Mouse (Mus musculus): ENCODE measurements around the gene Pigt. TPM values are rescaled to one million over a fixed set of nuclear protein-coding genes. Genes with fewer than 3 reads are reported as not detected.
A peak's percentile ranks its signal among the peaks of the same experiment; 100 is the strongest.

Pigt gene
- 10 to 100 TPM; 63.3 to 93.6 TPM for total RNA-seq (2021)
- long read RNA-seq, experiment 1, partial matches to known transcripts = 0 of 3 reads
- long read RNA-seq, experiment 1, other reads (novel, unspliced or antisense) = 0 of 3 reads
- long read RNA-seq, experiment 2, partial matches to known transcripts = 1 of 7 reads
- long read RNA-seq, experiment 2, other reads (novel, unspliced or antisense) = 3 of 7 reads

GRCm38 (mm10) chr2:164496847-164497690 is at the start of gene Pigt:
Pigt (plus strand) TSS chr2:164497520.
- peak; percentile 80 to 82 for DNase-seq (ENCODE audit: low spot score in 2 of 2)

DNA sequence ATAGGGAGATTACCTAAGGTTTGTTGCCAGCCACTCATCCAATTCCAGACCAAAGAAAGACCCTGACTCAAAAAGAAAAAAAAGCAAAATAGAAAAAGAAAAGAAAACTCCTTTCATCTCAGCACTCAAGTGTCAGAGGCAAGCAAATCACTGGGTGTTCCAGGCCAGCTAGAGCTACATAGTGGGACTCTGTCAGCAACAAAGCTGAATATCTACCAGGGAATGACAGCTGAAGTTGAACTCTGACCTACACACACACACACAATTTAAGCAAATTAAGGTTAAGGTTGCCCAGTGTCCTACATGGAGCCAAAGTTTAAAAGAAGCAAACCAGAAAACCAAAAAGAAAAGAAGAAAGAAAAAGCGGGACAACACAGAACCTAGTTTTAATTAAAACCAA is 49.2 kb upstream of the Pigt start:
- DNase-seq (ENCODE audit: low spot score in 2 of 2) = no peak

GRCm38 (mm10) chr2:164448921-164449320 is 48.4 kb upstream of the Pigt start:
- no peak for DNase-seq (ENCODE audit: low spot score in 2 of 2)

DNA sequence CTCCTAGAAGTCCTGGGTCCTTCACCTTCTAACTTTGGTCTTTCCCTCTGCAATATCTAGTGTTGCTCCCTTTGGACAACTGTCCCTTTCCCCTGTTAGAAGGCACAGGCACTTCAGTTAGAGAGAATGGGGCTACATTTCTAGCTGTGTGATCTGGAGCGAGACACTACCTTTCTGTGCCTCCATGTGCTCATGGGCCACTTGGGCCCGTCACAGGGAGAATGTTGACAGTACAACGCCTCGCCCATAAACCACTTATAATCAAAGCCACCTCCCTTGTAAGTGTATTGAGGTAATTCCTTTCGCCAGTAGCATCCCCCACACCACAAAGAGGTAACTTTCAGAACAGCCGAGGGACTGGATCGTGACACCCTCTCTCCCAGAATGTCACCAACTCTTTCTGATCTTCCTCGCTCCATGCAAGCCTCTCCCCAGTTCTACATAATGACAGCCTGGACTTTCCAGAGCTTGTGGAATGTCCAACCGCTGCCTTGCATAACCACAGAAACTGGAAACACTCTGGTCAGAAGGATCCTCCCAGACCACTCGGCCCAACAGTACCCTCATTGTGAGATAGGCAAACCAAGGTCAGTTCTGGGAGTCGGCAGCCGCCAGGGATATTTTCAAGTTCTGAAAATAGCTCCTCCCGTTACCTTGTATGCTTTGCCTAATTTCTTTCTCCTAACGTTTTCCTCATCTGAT is 47.8 kb upstream of the Pigt start:
- DNase-seq (ENCODE audit: low spot score in 2 of 2) = no peak

DNA sequence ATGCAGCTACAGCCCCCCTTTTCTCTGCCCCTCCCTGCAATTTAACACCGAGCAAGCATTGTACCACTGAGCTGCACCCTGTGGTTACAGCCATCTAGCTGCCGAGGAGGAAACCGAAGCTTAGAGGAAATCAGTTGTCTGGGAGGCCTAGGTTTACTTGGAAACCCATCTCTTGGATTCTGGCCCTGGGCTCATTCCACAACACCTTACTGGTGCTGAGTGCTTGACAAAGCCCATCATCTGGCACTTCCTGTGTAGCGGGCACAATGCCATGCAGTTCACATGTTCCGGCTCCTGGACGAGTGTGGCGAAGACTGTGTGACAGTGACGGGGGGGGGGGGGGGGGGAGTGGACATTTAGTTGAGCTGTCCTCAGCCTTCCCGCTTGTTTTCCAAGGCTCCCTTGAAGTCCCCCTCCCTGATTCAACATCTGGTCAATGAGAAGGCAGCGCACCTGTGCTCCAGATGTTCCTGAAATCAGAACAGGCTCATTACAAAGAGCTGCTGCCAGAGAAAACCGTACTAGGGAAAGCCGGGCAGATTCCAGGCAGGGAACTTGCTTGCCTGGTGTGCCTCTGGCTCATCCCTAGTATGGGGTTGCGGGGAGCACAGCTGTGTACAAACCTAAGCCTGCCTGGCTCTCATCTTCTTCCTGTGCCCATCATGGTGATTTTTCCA is 45.2 kb upstream of the Pigt start:
- no peak for DNase-seq (ENCODE audit: low spot score in 2 of 2)

DNA sequence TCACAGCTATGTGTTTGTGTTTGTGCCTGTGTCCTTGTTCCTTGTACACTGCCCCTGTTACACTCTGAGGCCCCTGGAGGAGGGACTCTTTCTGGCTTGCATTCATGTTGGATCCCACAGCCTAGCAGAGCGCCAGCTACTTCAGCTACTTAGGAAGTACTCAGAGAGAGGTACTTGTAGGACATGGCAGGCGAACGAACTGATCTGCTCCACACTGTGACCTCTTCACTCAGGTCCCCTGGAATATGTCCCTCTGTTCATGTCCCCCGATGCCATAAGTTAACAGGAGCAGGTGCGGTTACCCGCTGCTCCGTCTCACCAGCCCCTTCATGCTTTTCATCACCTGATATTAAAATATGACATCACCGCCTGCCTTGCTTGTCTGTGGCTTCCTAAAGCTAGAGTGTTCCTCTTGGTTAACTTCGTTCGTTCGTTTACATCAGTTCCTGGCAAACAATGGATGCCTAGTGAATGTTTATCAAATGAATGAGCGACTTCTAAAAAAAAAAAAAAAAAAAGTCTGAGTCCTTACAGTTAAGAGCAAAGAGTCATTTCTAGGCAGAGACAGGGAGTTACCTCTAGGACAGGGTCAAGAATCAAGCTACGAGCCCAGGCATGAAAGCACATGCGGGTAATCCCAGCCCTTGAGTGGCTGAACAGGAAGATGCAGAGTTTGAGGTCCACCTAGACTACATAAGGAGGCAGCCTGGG is 44.1 kb upstream of the Pigt start:
- DNase-seq (ENCODE audit: low spot score in 2 of 2) = no peak

DNA sequence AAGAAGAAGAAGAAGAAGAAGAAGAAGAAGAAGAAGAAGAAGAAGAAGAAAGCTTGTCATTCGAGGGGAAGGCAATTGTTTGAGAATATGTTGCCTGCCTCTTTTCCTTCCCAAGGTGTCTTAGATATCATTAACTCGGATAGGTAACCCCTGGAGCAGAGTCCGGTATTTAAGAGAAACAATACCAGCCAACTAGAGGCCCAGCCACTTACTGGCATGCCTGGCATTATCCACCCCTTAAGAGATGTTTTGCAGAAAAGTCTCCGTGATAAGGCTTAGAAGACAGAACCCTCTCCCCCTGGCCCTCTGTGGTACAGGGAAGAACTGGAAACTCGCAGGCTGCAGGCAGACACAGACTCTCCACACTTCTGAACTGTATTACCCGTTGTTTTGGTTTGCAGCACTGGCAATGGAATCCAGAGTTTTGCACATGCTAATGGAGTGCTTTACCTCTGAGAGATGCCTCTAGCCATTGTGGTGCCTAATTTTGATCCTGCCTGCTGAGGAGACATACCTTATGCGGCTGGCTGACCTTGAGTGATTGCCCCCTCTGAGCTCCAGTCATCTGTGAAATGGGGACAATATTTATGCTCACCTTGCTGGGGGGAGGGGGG is 43.3 kb upstream of the Pigt start:
- no peak for DNase-seq (ENCODE audit: low spot score in 2 of 2)

- DNase-seq (ENCODE audit: low spot score in 2 of 2) = peak in 1 of 2 experiments; percentile 70
Measured at GRCm38 (mm10) chr2:164454846-164455245, 42.5 kb upstream of the Pigt start.

DNA sequence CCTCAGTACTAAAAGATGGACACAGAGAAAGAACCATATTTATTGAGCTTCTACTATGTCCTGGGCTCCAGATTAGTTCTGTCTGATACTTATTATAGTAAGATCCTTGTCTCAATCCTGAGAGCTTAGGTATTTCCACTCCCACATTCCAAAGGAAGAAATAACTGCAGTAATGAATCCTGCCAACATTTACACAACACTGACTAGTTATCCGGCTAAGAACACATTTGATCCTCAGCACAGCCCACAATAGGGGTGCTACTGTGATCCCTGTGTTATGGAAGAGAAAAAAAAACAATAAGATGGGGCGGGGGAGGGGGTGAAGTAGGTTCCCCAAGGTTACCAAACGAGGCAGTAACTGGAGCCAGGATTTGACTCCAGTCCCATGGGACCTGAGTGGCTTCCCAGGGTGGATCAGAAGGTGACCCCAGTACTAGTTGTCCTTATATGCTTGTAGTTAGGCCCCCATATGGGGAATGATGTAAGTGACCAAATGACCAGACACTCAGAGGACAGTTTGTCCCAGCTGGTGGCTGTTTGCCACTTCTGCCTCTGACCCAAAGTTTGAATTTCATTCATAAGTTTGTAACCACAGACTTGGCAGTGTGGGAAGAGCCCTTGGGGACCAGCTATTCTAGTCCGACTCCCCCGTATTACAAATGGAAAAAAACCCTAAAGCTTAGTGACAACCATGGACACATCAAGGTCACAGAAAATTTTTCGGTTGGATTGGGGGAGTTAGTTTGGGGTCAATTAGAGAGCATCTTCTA is 41.7 kb upstream of the Pigt start:
- DNase-seq (ENCODE audit: low spot score in 2 of 2) = peak in 1 of 2 experiments; percentile 58

DNA sequence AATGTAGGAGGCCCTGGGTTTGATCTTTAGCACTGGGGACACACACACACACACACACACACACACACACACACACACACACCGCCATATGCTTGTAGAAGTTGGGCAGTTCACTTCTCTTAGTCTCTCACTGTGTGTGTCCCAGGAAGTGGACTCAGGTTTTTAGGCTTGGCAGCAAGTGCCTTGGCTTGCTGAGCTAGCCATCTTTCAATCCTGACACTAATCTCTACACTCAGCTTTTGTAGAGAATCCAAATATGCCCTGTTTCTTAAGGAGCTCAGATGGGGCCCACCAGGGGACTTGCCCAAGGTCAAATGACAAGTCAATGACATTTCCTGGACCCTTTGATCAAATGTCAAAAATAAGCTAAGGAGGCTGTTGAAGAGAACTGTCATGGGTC is 40.9 kb upstream of the Pigt start:
- DNase-seq (ENCODE audit: low spot score in 2 of 2) = no peak

- no peak for DNase-seq (ENCODE audit: low spot score in 2 of 2)
Measured at GRCm38 (mm10) chr2:164456864-164457300, 40.4 kb upstream of the Pigt start, which contains the start of gene Sys1. Sys1 (plus strand) TSS chr2:164456964.

- no peak for DNase-seq (ENCODE audit: low spot score in 2 of 2)
Measured at GRCm38 (mm10) chr2:164457942-164458341, 39.4 kb upstream of the Pigt start.

- no peak for DNase-seq (ENCODE audit: low spot score in 2 of 2)
Measured at GRCm38 (mm10) chr2:164458535-164458934, 38.8 kb upstream of the Pigt start.

DNA sequence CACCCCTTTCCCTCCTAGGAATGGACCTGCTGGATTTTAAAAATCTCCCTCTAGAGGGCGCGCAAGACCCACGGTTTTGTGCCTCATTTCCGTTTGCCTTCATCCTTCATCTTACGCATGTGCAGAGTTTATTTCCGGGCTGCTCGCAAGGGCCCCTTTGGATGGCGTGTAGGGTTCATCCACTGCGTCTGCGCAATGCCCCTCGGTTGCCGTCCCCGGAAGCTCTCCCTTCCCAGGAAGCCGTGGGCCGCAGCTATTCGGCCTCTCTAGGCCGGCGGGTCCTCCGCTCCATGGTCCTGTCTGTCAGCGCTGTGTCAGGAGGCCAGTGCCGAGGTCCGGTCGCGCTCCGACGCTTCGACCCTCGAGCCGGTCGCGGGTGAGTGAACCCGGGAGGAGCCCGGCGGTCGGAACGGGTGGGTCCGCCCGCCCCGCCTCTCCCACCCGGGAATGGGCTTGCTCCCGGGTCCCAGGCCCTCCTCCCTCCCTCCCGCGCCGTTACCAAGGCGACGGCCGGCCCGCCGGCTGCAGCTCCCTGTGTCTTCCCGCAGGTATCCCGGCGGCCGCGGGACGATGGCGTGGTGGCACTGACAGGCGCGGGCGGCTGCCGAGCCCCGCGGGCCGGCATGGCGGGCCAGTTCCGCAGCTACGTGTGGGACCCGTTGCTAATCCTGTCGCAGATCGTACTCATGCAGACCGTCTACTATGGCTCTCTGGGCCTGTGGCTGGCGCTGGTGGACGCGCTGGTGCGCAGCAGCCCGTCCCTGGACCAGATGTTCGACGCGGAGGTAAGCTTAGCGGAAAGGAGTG is 36.4 kb upstream of the Pigt start, which contains the start of gene Gm20458:
Gene Gm20458, plus strand, starts transcription at position 223 of the 807 bp plus-strand sequence.
- peak; percentile 86 to 91 for DNase-seq (ENCODE audit: low spot score in 2 of 2)

GRCm38 (mm10) chr2:164465161-164465560 is 32.2 kb upstream of the Pigt start:
- DNase-seq (ENCODE audit: low spot score in 2 of 2) = no peak

DNA sequence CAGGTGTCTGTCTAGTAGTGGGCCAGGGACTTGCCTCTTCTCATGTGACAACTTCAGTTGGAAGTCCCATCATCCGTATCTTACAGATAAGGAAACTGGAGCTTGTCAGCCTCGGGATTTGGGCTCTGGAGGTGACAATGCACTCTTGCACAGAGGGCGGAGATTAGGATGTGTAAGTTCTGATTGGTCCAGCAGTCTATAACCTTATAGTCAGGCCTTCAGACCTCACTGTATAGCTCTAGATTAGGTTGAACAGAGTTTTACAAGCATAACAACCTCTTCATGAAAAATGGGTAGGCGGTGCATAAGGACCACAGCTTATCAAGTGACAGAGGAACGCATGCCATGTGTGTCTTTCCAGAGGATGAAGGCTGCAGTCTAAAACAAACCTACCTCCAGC is 30.5 kb upstream of the Pigt start:
- DNase-seq (ENCODE audit: low spot score in 2 of 2) = no peak

- DNase-seq (ENCODE audit: low spot score in 2 of 2) = peak in 1 of 2 experiments; percentile 50
Measured at GRCm38 (mm10) chr2:164470254-164470653, 27.1 kb upstream of the Pigt start.

DNA sequence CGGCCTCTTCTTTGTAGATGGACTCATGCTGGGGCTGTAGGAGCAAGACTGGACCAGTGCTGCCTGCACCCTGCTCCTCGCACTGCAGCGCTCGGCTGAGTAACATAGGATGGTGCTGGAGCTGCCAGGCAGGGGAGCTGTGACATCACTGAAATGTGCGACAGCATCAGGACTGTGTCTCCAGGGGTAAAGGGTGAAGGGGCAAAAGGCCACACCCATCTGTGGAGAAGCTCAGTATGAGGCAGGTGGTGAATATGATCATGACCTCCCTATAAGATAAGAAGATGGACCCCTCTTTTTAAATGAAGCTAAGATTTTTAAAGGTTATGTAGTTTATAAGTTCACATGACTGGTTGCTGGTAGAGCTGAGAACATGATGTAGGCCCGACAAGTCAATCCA is 23.7 kb upstream of the Pigt start, which contains the start of gene Trp53tg5:
Gene Trp53tg5, minus strand, starts transcription at position 101 of the 400 bp plus-strand sequence.
- DNase-seq (ENCODE audit: low spot score in 2 of 2) = no peak

Measured in adrenal gland, adult 18-20 months (tissue).